Mouse (Mus musculus) ES-Bruce4 (cell line): Measurements from ENCODE around the gene 4930451I11Rik.

Source experiments
- CTCF ChIP-seq: IDR thresholded peaks from one replicate; pipeline ENCODE4 v1.8.1; 2011; ENCODE audit warnings: low read depth, low read length
- EP300 ChIP-seq: IDR thresholded peaks from 2 replicates; pipeline ENCODE4 v1.6.1; 2011; ENCODE audit warnings: low read depth, low read length; ENCODE audit not compliant: insufficient read depth
- POLR2A ChIP-seq: IDR thresholded peaks from one replicate; pipeline ENCODE4 v1.8.1; 2011; ENCODE audit warnings: low read length; ENCODE audit not compliant: insufficient read depth

DNA sequence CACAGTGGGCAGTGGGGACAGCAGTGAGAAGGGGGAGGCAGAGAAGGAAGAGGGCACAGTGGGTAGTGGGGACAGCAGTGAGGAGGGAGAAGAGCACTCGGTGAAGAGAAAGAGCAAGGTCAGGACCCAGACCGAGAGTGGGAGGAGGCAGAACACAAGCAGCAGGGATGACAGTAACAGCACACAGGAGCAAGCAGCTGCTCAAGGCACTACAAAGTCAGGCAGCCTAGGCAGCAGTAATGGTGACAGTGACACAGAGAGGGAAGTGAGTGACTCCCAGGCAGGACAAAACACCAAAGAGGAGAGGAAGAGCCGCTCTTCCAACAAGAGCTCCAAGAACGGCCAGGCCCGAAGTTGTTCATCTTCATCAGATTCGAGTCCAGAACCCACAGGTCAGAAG, 32.4 kb upstream of the 4930451I11Rik start:
- TF ChIP-seq CTCF (no peak), POLR2A (no peak), EP300 (no peak)
